28 mouse cellular contexts compared by ENCODE assay signal in the genomic region with DNA sequence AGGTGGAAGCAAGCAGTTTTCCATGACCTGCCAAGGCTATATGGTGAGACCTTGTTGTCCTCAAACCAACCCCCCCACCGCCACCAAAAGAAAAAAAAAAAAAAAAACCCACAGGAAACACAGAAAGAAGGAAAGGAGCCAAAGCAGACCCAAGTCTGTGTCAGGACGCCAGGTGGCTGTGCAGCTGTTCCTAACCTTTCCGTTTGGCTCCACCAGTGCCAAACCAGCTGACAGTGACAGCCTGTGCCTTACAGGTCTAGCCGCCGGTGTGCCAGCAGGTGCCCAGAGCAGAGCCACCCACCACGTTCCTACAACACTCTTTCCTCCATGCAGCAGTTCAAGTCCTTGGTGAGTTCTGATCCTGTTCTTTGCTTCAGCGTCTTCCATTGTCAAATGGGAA. TPM values are rescaled to one million over a fixed set of nuclear protein-coding genes. Genes with fewer than 3 reads are reported as not detected.
A peak's percentile ranks its signal among the peaks of the same experiment; 100 is the strongest.
DNase-seq lines count a peak whose midpoint lies in the region; ATAC-seq lines count a peak whose summit lies in the region.
"Had no signal": no experiment of that assay in that cellular context is flagged by ENCODE, and none has a peak within 500 bp of the region (broad histone marks: within the 10 kb centered on the region; RNA-seq: fewer than 3 reads in every experiment).

No protein-coding gene starts in this region.

- peaks cover 8% of the 10 kb centered on the region for H3K4me1 ChIP-seq in midbrain, embryonic 11.5 days (ENCODE audit: control insufficient read depth, insufficient read depth, low read length)
- 0 out of 2 replicates have a peak, but pooled peaks cover 8% of the 10 kb centered on the region for H3K4me1 ChIP-seq in midbrain, embryonic 14.5 days (ENCODE audit: control insufficient read depth, insufficient read depth, low read length)

- H3K4me3 ChIP-seq in midbrain, embryonic 11.5 days (ENCODE audit: low read depth, low read length), result no peak overlapping the region
- no peak overlapping the region for H3K4me3 ChIP-seq in midbrain, embryonic 14.5 days (replicated peaks; ENCODE audit: low read depth, low read length)
- H3K4me3 ChIP-seq: embryonic facial prominence, embryonic 10.5 days; embryonic facial prominence, embryonic 13.5 days; erythroblast, embryonic 14.5 days; forebrain, embryonic 12.5 days; forebrain, embryonic 15.5 days; heart, adult 2 months; heart, embryonic 10.5 days; heart, embryonic 13.5 days had no signal

- no peak overlapping the region for H3K9ac ChIP-seq in midbrain, embryonic 11.5 days (ENCODE audit: low read length)
- H3K9ac ChIP-seq in midbrain, embryonic 14.5 days (replicated peaks; ENCODE audit: low read length), result no peak overlapping the region
- H3K9ac ChIP-seq: embryonic facial prominence, embryonic 13.5 days; forebrain, embryonic 12.5 days; forebrain, embryonic 15.5 days; heart, embryonic 13.5 days had no signal

- no peaks in the 10 kb centered on the region for H3K27me3 ChIP-seq in midbrain, embryonic 11.5 days (ENCODE audit: control insufficient read depth, insufficient read depth, low read length)
- no peaks in the 10 kb centered on the region for H3K27me3 ChIP-seq in midbrain, embryonic 14.5 days (ENCODE audit: control insufficient read depth, insufficient read depth, low read length)
- H3K27me3 ChIP-seq: embryonic facial prominence, embryonic 13.5 days; forebrain, embryonic 12.5 days; forebrain, embryonic 15.5 days; heart, embryonic 13.5 days had no signal

- no peaks in the 10 kb centered on the region for H3K9me3 ChIP-seq in midbrain, embryonic 11.5 days (ENCODE audit: control insufficient read depth, low read length)
- no peaks in the 10 kb centered on the region for H3K9me3 ChIP-seq in midbrain, embryonic 14.5 days (ENCODE audit: control insufficient read depth, low read length)
- H3K9me3 ChIP-seq: embryonic facial prominence, embryonic 10.5 days; embryonic facial prominence, embryonic 13.5 days; forebrain, embryonic 12.5 days; forebrain, embryonic 15.5 days; heart, embryonic 10.5 days; heart, embryonic 13.5 days had no signal

- peak; percentile 2 for DNase-seq in midbrain, embryonic 11.5 days (ENCODE audit: low spot score, missing footprints)
- no peak for DNase-seq in midbrain, embryonic 14.5 days
- peak; percentile 67 for DNase-seq in thymus, postnatal 0 days (ENCODE audit: low spot score)
- DNase-seq in thymus, postnatal 36 days, result peak; percentile 54 to 78
- no peak for DNase-seq in layer of hippocampus, postnatal 10 days (ENCODE audit: low spot score in 2 of 2)
- no peak for DNase-seq in natural killer cell, adult 2 months (ENCODE audit: low spot score in 2 of 2)
- no peak for DNase-seq in layer of hippocampus, adult 11-12 months (ENCODE audit: low spot score)
- DNase-seq: adrenal gland, adult 8-10 months; adrenal gland, postnatal 25 days; cerebellum, adult 11-12 months; cerebellum, adult 8-10 months; cerebellum, postnatal 10 days; cerebellum, postnatal 36 days; embryo, embryonic 11 days; gastrocnemius, postnatal 10 days; gastrocnemius, postnatal 36 days; heart, adult 2 months; heart, postnatal 14 days; heart, postnatal 4 days had no signal

- H3K4me2 ChIP-seq in midbrain, embryonic 11.5 days, result no peak overlapping the region
- H3K4me2 ChIP-seq in midbrain, embryonic 14.5 days (ENCODE audit: low read length), result no peak overlapping the region
- H3K4me2 ChIP-seq: embryonic facial prominence, embryonic 13.5 days; forebrain, embryonic 12.5 days; forebrain, embryonic 15.5 days; heart, embryonic 13.5 days had no signal

- no peak overlapping the region for H3K27ac ChIP-seq in midbrain, embryonic 11.5 days (ENCODE audit: low read depth, low read length)
- H3K27ac ChIP-seq in midbrain, embryonic 14.5 days (replicated peaks; ENCODE audit: low read depth, low read length), result no peak overlapping the region
- H3K27ac ChIP-seq: embryonic facial prominence, embryonic 10.5 days; embryonic facial prominence, embryonic 13.5 days; forebrain, embryonic 12.5 days; forebrain, embryonic 15.5 days; heart, adult 2 months; heart, embryonic 10.5 days; heart, embryonic 13.5 days had no signal

- no peak for ATAC-seq in midbrain, embryonic 11.5 days (ENCODE audit: low FRiP score)
- ATAC-seq in midbrain, embryonic 14.5 days (ENCODE audit: low FRiP score, low TSS enrichment), result no peak
- ATAC-seq: activated CD4-positive, CD25-positive, alpha-beta regulatory T cell, adult 4 months; forebrain, embryonic 15.5 days had no signal

- no peaks in the 10 kb centered on the region for H3K36me3 ChIP-seq in midbrain, embryonic 11.5 days (ENCODE audit: control insufficient read depth, insufficient read depth, low read length)
- H3K36me3 ChIP-seq in midbrain, embryonic 14.5 days (ENCODE audit: control insufficient read depth, insufficient read depth, low read length), result peaks cover 20% of the 10 kb centered on the region

- 92% methylated on average over 7 of the region's 7 CpGs for WGBS in midbrain, embryonic 11.5 days
- 91% methylated on average over 7 of the region's 7 CpGs for WGBS in midbrain, embryonic 14.5 days

RNA-seq across cellular contexts. Expression of a gene that starts 2.5 kb away (rescaled TPM):
- 29.8 and 30.3 TPM in 2 replicates for polyA plus RNA-seq in midbrain, embryonic 11.5 days (2014; fragmentation: Nextera tagmentation; extraction: Ambion mirVana)
- 32.2 and 35.4 TPM in 2 replicates for polyA plus RNA-seq in midbrain, embryonic 14.5 days (2014; fragmentation: Nextera tagmentation; extraction: Ambion mirVana)
- polyA plus RNA-seq in thymus, postnatal 0 days (2015; fragmentation: Nextera tagmentation; extraction: Ambion mirVana), result 25.6 and 25.9 TPM in 2 replicates
- 10 to 100 TPM; 15.0 to 17.7 TPM for total RNA-seq in layer of hippocampus, postnatal 10 days (2021)

RNA-seq across cellular contexts. Expression of a gene that starts 30.6 kb away (rescaled TPM):
- 14.6 and 17.8 TPM in 2 replicates for polyA plus RNA-seq in midbrain, embryonic 11.5 days (2014; fragmentation: Nextera tagmentation; extraction: Ambion mirVana)
- 61.4 and 62.7 TPM in 2 replicates for polyA plus RNA-seq in midbrain, embryonic 14.5 days (2014; fragmentation: Nextera tagmentation; extraction: Ambion mirVana)
- polyA plus RNA-seq in thymus, postnatal 0 days (2015; fragmentation: Nextera tagmentation; extraction: Ambion mirVana), result 2.6 and 2.9 TPM in 2 replicates
- total RNA-seq in layer of hippocampus, postnatal 10 days (2021), result 10 to 100 TPM; 38.0 to 40.6 TPM

RNA-seq across cellular contexts. Expression of a gene that starts 30.7 kb away (rescaled TPM):
- polyA plus RNA-seq in midbrain, embryonic 11.5 days (2014; fragmentation: Nextera tagmentation; extraction: Ambion mirVana), result 697 and 701 TPM in 2 replicates
- 579 and 610 TPM in 2 replicates for polyA plus RNA-seq in midbrain, embryonic 14.5 days (2014; fragmentation: Nextera tagmentation; extraction: Ambion mirVana)
- polyA plus RNA-seq in thymus, postnatal 0 days (2015; fragmentation: Nextera tagmentation; extraction: Ambion mirVana), result 747 and 765 TPM in 2 replicates
- total RNA-seq in layer of hippocampus, postnatal 10 days (2021), result 100 to 1,000 TPM; 215 to 226 TPM

RNA-seq across cellular contexts. Expression of a gene that starts 31.4 kb away (rescaled TPM):
- polyA plus RNA-seq in midbrain, embryonic 11.5 days (2014; fragmentation: Nextera tagmentation; extraction: Ambion mirVana), result 3.0 and 3.2 TPM in 2 replicates
- polyA plus RNA-seq in midbrain, embryonic 14.5 days (2014; fragmentation: Nextera tagmentation; extraction: Ambion mirVana), result 2.7 and 3.8 TPM in 2 replicates
- polyA plus RNA-seq in thymus, postnatal 0 days (2015; fragmentation: Nextera tagmentation; extraction: Ambion mirVana), result 0.46 and 0.49 TPM in 2 replicates
- 10 to 100 TPM; 15.3 to 16.2 TPM for total RNA-seq in layer of hippocampus, postnatal 10 days (2021)
- total RNA-seq: gastrocnemius, postnatal 36 days; granulocyte monocyte progenitor cell, adult 5-6 weeks; heart, postnatal 14 days; heart, postnatal 4 days had no signal
- polyA plus RNA-seq: activated CD4-positive, CD25-positive, alpha-beta regulatory T cell, adult 4 months; erythroblast, embryonic 14.5 days; heart, embryonic 10.5 days; heart, embryonic 13.5 days had no signal

RNA-seq across cellular contexts. Expression of a gene that starts 46.2 kb away (rescaled TPM):
- 43.3 and 46.3 TPM in 2 replicates for polyA plus RNA-seq in midbrain, embryonic 11.5 days (2014; fragmentation: Nextera tagmentation; extraction: Ambion mirVana)
- 67.2 and 76.6 TPM in 2 replicates for polyA plus RNA-seq in midbrain, embryonic 14.5 days (2014; fragmentation: Nextera tagmentation; extraction: Ambion mirVana)
- 26.5 and 27.3 TPM in 2 replicates for polyA plus RNA-seq in thymus, postnatal 0 days (2015; fragmentation: Nextera tagmentation; extraction: Ambion mirVana)
- total RNA-seq in layer of hippocampus, postnatal 10 days (2021), result 10 to 100 TPM; 53.2 to 54.4 TPM

Comparison
In these comparisons a context has a peak if more than half of its experiments do, and no peak if none do; other contexts are left out.
1. DNase-seq: peak in midbrain, embryonic 11.5 days (single experiment), thymus, postnatal 0 days (single experiment) and thymus, postnatal 36 days (2 of 2); none in midbrain, embryonic 14.5 days (single experiment), layer of hippocampus, postnatal 10 days (0 of 2), natural killer cell, adult 2 months (0 of 2) and layer of hippocampus, adult 11-12 months (single experiment).